Mouse (Mus musculus): ENCODE measurements at regions not wholly inside any gene's neighbourhood (a gene's known extent, or its start where the extent isn't known, plus 50 kb on each side); places are given as distances from the start of the nearest gene placed in this dataset.
"Not testable (repeated sequence)": the region's sequence is repeated elsewhere in the genome, so short reads cannot be mapped to it uniquely, and the experiment has no call there.

DNA sequence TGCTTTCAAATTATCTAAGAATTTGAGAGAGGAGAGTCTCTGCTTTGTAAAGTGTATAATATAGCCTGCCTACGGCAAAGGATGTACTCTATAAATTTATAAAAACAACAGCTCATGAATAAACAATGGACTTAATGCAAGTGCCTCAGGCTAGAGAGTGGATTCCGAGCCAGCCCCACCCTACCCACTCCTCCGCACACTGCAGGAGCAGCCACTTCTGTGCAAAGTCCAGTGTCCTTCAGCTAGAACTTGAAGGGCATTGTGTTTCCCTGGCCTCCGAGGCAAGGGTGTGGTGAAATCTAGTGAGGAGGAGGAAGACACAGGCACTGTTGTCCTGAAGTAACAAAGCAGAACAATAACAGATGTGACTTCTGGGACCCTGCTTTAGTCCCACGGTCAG is 98.4 kb upstream of the Arl4c start:
- Histone ChIP-seq H3K4me1 (ENCODE audit: control insufficient read depth in 1 of 2, insufficient read depth in 2 of 2) (no peaks in the 10 kb centered on the region), H3K79me2 (replicated peaks; ENCODE audit: control insufficient read depth, extremely low read depth, insufficient read depth, poor library complexity, severe bottlenecking) (no peaks in the 10 kb centered on the region), H3K27me3 (replicated peaks) (peaks cover 7% of the 10 kb centered on the region), H3K9me3 (replicated peaks; ENCODE audit: low read length) (peaks cover 53% of the 10 kb centered on the region), H3K27ac (ENCODE audit: insufficient read depth, low read depth) (no peak overlapping the region), H3K9ac (ENCODE audit: insufficient read depth, low read depth) (no peak overlapping the region), H3K36me3 (replicated peaks in 1 of 2; ENCODE audit: control insufficient read depth in 1 of 2, insufficient read depth in 1 of 2, low read length in 1 of 2) (no peaks in the 10 kb centered on the region), H3K4me3 (replicated peaks in 1 of 3; ENCODE audit: low read depth in 2 of 3, low read length in 2 of 3, poor library complexity in 1 of 3) (no peak overlapping the region), H3K4me2 (ENCODE audit: insufficient read depth, low read depth, poor library complexity, severe bottlenecking) (no peak overlapping the region)
- in situ Hi-C loops (cut with MboI; ENCODE audit: low pct_ligation_motif_present, low pct_unique_long_range_greater_than_20kb, low sequenced_read_pairs), result no loop called here
- dilution Hi-C loops (cut with MboI; ENCODE audit: extremely low pct_ligation_motif_present, extremely low pct_unique_long_range_greater_than_20kb, low sequenced_read_pairs), result no loop called here
- no peak for DNase-seq (ENCODE audit: extremely low read depth)
- TF ChIP-seq GABPA (IDR thresholded peaks at IDR 0.05; ENCODE audit: insufficient replicate concordance, low read depth, low read length) (no peak), POLR2AphosphoS2 (IDR thresholded peaks at IDR 0.05; ENCODE audit: low read depth, low read length) (no peak), TBP (conservative IDR thresholded peaks at IDR 0.05; ENCODE audit: low read depth, low read length) (no peak), ZMIZ1 (IDR thresholded peaks at IDR 0.05; ENCODE audit: low read depth, low read length) (no peak), CHD2 (IDR thresholded peaks at IDR 0.05; ENCODE audit: low read length) (no peak), NELFE (IDR thresholded peaks at IDR 0.05; ENCODE audit: low read depth, low read length) (no peak), ZC3H11A (IDR thresholded peaks at IDR 0.05; ENCODE audit: low read depth, low read length) (no peak), EP300 (IDR thresholded peaks at IDR 0.05; ENCODE audit: low read length) (no peak), NRF1 (IDR thresholded peaks at IDR 0.05; ENCODE audit: low read depth, low read length) (no peak), MXI1 (IDR thresholded peaks at IDR 0.05; ENCODE audit: low read depth, low read length) (no peak), E2F4 (IDR thresholded peaks at IDR 0.05; ENCODE audit: insufficient replicate concordance, low read depth, low read length) (no peak), RCOR1 (conservative IDR thresholded peaks at IDR 0.05; ENCODE audit: low read depth, low read length) (no peak), MYC (IDR thresholded peaks at IDR 0.05; ENCODE audit: low read depth, low read length) (no peak), BHLHE40 (IDR thresholded peaks at IDR 0.05; ENCODE audit: low read depth, low read length) (no peak), ELF1 (IDR thresholded peaks at IDR 0.05; ENCODE audit: low read depth, low read length) (no peak), MAFK (IDR thresholded peaks at IDR 0.05; ENCODE audit: insufficient replicate concordance, low read length) (no peak), MAZ (IDR thresholded peaks at IDR 0.05; ENCODE audit: low read depth, low read length) (no peak), ETS1 (conservative IDR thresholded peaks at IDR 0.05; ENCODE audit: low read depth, low read length) (no peak), POLR2A (IDR thresholded peaks at IDR 0.05; ENCODE audit: low read depth, low read length) (no peak), CTCF (conservative IDR thresholded peaks at IDR 0.05 in 1 of 2, IDR thresholded peaks at IDR 0.05 in 1 of 2; ENCODE audit: low read depth in 2 of 2, low read length in 2 of 2) (no peak)

DNA sequence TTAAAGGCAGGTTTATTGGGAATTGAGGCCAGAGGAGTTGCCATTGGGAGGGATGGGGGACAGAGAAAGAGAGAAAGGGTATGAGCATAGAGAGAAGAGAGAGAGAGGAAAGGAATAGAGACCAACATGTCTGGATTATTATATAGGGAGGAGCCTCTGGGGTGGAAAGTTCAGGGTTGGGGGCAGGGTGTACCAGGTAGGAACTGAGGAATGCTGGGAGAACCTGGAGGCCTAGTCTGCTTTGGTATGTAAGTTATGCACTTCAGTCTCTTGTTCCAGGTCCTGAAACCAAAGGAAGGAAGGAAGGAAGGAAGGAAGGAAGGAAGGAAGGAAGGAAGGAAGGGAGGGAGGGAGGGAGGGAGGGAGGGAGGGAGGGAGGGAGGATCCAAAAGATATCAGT is 99.1 kb upstream of the Arl4c start:
- dilution Hi-C loops (cut with MboI; ENCODE audit: extremely low pct_ligation_motif_present, extremely low pct_unique_long_range_greater_than_20kb, low sequenced_read_pairs); in situ Hi-C loops (cut with MboI; ENCODE audit: low pct_ligation_motif_present, low pct_unique_long_range_greater_than_20kb, low sequenced_read_pairs); H3K4me2 ChIP-seq (ENCODE audit: insufficient read depth, low read depth, poor library complexity, severe bottlenecking); H3K9ac ChIP-seq (ENCODE audit: insufficient read depth, low read depth); H3K36me3 ChIP-seq (replicated peaks in 1 of 2; ENCODE audit: control insufficient read depth in 1 of 2, insufficient read depth in 1 of 2, low read length in 1 of 2); H3K4me1 ChIP-seq (ENCODE audit: control insufficient read depth in 1 of 2, insufficient read depth in 2 of 2); H3K4me3 ChIP-seq (replicated peaks in 1 of 3; ENCODE audit: low read depth in 2 of 3, low read length in 2 of 3, poor library complexity in 1 of 3); DNase-seq (ENCODE audit: extremely low read depth); H3K27ac ChIP-seq (ENCODE audit: insufficient read depth, low read depth); H3K79me2 ChIP-seq (replicated peaks; ENCODE audit: control insufficient read depth, extremely low read depth, insufficient read depth, poor library complexity, severe bottlenecking); H3K27me3 ChIP-seq (replicated peaks): not testable (repeated sequence)
- H3K9me3 ChIP-seq (replicated peaks; ENCODE audit: low read length), result peaks cover 54% of the 10 kb centered on the region
